ENCODE assay signal across 21 mouse cellular contexts in genomic region chr14:118563570-118563969, GRCm38 (mm10).
"Had no signal": no experiment of that assay in that cellular context is flagged by ENCODE, and none has a peak within 500 bp of the region (broad histone marks: within the 10 kb centered on the region; RNA-seq: fewer than 3 reads in every experiment).

No protein-coding gene starts in this region.

- H3K4me1 ChIP-seq: intestine, embryonic 15.5 days had no signal

- H3K4me3 ChIP-seq: intestine, embryonic 15.5 days; kidney, embryonic 15.5 days; left cerebral cortex, adult 2 months; liver, embryonic 13.5 days; midbrain, embryonic 13.5 days; neural tube, embryonic 12.5 days; stomach, embryonic 15.5 days had no signal

- DNase-seq: kidney, adult 11 months; kidney, adult 8-10 months; kidney, postnatal 10 days; kidney, postnatal 36 days; layer of hippocampus, postnatal 36 days; liver, embryonic 13.5 days; lung, adult 2 months; lung, postnatal 14 days; lung, postnatal 4 days; right cerebral cortex, adult 18-20 months; right cerebral cortex, postnatal 14 days; right cerebral cortex, postnatal 4 days; thymus, adult 2 months; thymus, postnatal 14 days; thymus, postnatal 4 days had no signal

- H3K4me2 ChIP-seq: intestine, embryonic 15.5 days; kidney, embryonic 15.5 days; liver, embryonic 13.5 days; midbrain, embryonic 13.5 days; neural tube, embryonic 12.5 days; stomach, embryonic 15.5 days had no signal

- H3K27ac ChIP-seq: intestine, embryonic 15.5 days; kidney, embryonic 15.5 days; left cerebral cortex, adult 2 months; liver, embryonic 13.5 days; midbrain, embryonic 13.5 days; neural tube, embryonic 12.5 days; stomach, embryonic 15.5 days had no signal

- H3K36me3 ChIP-seq: intestine, embryonic 15.5 days; kidney, embryonic 15.5 days; liver, embryonic 13.5 days; midbrain, embryonic 13.5 days; neural tube, embryonic 12.5 days; stomach, embryonic 15.5 days had no signal

- H3K9ac ChIP-seq: intestine, embryonic 15.5 days; kidney, embryonic 15.5 days; liver, embryonic 13.5 days; midbrain, embryonic 13.5 days; neural tube, embryonic 12.5 days; stomach, embryonic 15.5 days had no signal

- H3K9me3 ChIP-seq: intestine, embryonic 15.5 days; kidney, embryonic 15.5 days; liver, embryonic 13.5 days; midbrain, embryonic 13.5 days; neural tube, embryonic 12.5 days; stomach, embryonic 15.5 days had no signal

- ATAC-seq: intestine, embryonic 15.5 days; midbrain, embryonic 13.5 days had no signal

- H3K27me3 ChIP-seq: intestine, embryonic 15.5 days; kidney, embryonic 15.5 days; liver, embryonic 13.5 days; neural tube, embryonic 12.5 days; stomach, embryonic 15.5 days had no signal
